Comparison of ENCODE assay signal across 9 mouse cellular contexts in the genomic region with DNA sequence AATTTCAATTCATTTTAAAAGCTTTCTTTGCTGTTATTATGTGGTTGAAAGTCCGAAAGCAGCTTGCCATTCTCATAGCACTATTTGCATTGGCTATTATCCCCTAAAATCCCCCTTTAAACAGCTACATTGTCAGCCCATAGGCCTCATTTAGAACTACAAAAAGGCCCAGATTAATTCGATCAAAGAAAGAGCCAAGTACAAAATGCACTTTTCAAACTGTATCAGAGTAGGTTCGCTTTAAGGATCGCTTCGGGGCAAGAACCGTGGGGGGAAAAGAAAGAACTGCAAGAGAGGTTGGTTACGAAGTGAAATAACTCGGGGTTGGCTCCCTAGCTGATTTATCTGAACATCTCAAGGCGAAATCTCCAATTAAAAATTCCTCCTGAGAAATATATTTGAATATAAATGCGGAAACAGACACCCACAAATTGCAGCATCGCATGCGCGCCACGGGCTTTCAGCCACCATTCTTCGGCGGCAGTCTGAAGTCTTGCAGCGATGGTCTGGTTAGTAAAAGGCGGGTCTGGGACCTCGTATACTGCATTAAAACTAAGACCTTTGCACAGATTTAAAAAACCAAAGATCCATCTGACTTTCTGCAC. TPM values are rescaled to one million over a fixed set of nuclear protein-coding genes. Genes with fewer than 3 reads are reported as not detected.
DNase-seq lines count a peak whose midpoint lies in the region; ATAC-seq and TF ChIP-seq lines count a peak whose summit lies in the region.
"Had no signal": no experiment of that assay in that cellular context is flagged by ENCODE, and none has a peak within 500 bp of the region (broad histone marks: within the 10 kb centered on the region; RNA-seq: fewer than 3 reads in every experiment).

No protein-coding gene starts in this region.

- H3K9ac ChIP-seq in hindbrain, postnatal 0 days (replicated peaks; ENCODE audit: low read length): peak overlapping the region; percentile 43; the same call in 1 of the 2 replicates
- H3K9ac ChIP-seq in midbrain, embryonic 14.5 days (replicated peaks; ENCODE audit: low read length): peak overlapping the region; percentile 61

- peak; percentile 28 to 43 for DNase-seq in cerebellum, postnatal 14 days
- peak; percentile 24 for DNase-seq in thymus, adult 2 months
- no peak for DNase-seq in thymus, postnatal 10 days (ENCODE audit: low spot score in 2 of 2)
- peak; percentile 61 for DNase-seq in hindbrain, postnatal 0 days (ENCODE audit: low spot score)
- DNase-seq in midbrain, embryonic 14.5 days: peak; percentile 80
- no peak for DNase-seq in ovary, adult 18-20 months (ENCODE audit: low spot score)

- H3K4me1 ChIP-seq in thymus, adult 2 months (replicated peaks; ENCODE audit: control insufficient read depth, insufficient read depth, low read length): peaks cover 6% of the 10 kb centered on the region; the same call in 1 of the 2 replicates
- no peaks in the 10 kb centered on the region; the same call in 1 of the 2 replicates for H3K4me1 ChIP-seq in hindbrain, postnatal 0 days (ENCODE audit: insufficient read depth, low read length)
- 0 out of 2 replicates have a peak, but pooled peaks cover 10% of the 10 kb centered on the region for H3K4me1 ChIP-seq in midbrain, embryonic 14.5 days (ENCODE audit: control insufficient read depth, insufficient read depth, low read length)

- TF ChIP-seq POLR2A in thymus, adult 2 months (IDR thresholded peaks at IDR 0.05; ENCODE audit: control insufficient read depth, extremely low read depth, insufficient read depth, low read length, poor library complexity): no peak

- TF ChIP-seq CTCF in thymus, adult 2 months (IDR thresholded peaks at IDR 0.05; ENCODE audit: borderline replicate concordance, control insufficient read depth, extremely low read depth, insufficient read depth, low read length, poor library complexity): no peak
- no peak for TF ChIP-seq CTCF in hindbrain, postnatal 0 days (IDR thresholded peaks at IDR 0.05; ENCODE audit: low read depth)

- no peaks in the 10 kb centered on the region for H3K36me3 ChIP-seq in thymus, adult 2 months (ENCODE audit: control insufficient read depth, insufficient read depth, low read length)
- no peaks in the 10 kb centered on the region for H3K36me3 ChIP-seq in hindbrain, postnatal 0 days (ENCODE audit: insufficient read depth, low read length)
- no peaks in the 10 kb centered on the region for H3K36me3 ChIP-seq in midbrain, embryonic 14.5 days (ENCODE audit: control insufficient read depth, insufficient read depth, low read length)

- H3K27me3 ChIP-seq in thymus, adult 2 months (ENCODE audit: control insufficient read depth, insufficient read depth, low read length): no peaks in the 10 kb centered on the region
- no peaks in the 10 kb centered on the region for H3K27me3 ChIP-seq in hindbrain, postnatal 0 days (ENCODE audit: insufficient read depth, low read length)
- no peaks in the 10 kb centered on the region for H3K27me3 ChIP-seq in midbrain, embryonic 14.5 days (ENCODE audit: control insufficient read depth, insufficient read depth, low read length)

- H3K27ac ChIP-seq in thymus, adult 2 months (ENCODE audit: control insufficient read depth, insufficient read depth, low read length): no peak overlapping the region
- H3K27ac ChIP-seq in hindbrain, postnatal 0 days: no peak overlapping the region; the same call in 1 of the 2 replicates
- peak overlapping the region; percentile 86 for H3K27ac ChIP-seq in midbrain, embryonic 14.5 days (replicated peaks; ENCODE audit: low read depth, low read length)

- H3K9me3 ChIP-seq in hindbrain, postnatal 0 days (ENCODE audit: low read length): no peaks in the 10 kb centered on the region
- no peaks in the 10 kb centered on the region for H3K9me3 ChIP-seq in midbrain, embryonic 14.5 days (ENCODE audit: control insufficient read depth, low read length)

- WGBS in thymus, adult 2 months: 4% methylated on average over 19 of the region's 19 CpGs
- 2% methylated on average over 19 of the region's 19 CpGs for WGBS in hindbrain, postnatal 0 days
- WGBS in midbrain, embryonic 14.5 days: under 1% methylated on average over 19 of the region's 19 CpGs

- H3K4me3 ChIP-seq in thymus, adult 2 months (ENCODE audit: control insufficient read depth, insufficient read depth, low read length): peak overlapping the region; percentile 13
- H3K4me3 ChIP-seq in hindbrain, postnatal 0 days (ENCODE audit: low read length): peak overlapping the region; percentile 47
- peak overlapping the region; percentile 47 for H3K4me3 ChIP-seq in midbrain, embryonic 14.5 days (replicated peaks; ENCODE audit: low read depth, low read length)

- ATAC-seq in cerebellum, adult (ENCODE audit: insufficient number of reproducible peaks, low FRiP score, low TSS enrichment): no peak
- ATAC-seq in hindbrain, postnatal 0 days: no peak
- peak; percentile 51; the same call in 1 of the 2 replicates for ATAC-seq in midbrain, embryonic 14.5 days (ENCODE audit: low FRiP score, low TSS enrichment)
- ATAC-seq in activated CD4-positive, CD25-positive, alpha-beta regulatory T cell, adult 4 months: no peak

- peak overlapping the region; percentile 94 for H3K4me2 ChIP-seq in hindbrain, postnatal 0 days (ENCODE audit: low read depth, low read length)
- H3K4me2 ChIP-seq in midbrain, embryonic 14.5 days (ENCODE audit: low read length): peak overlapping the region; percentile 80

RNA-seq across cellular contexts. Expression of a gene that starts 0.8 kb away (rescaled TPM):
- polyA plus RNA-seq in thymus, adult 2 months (2012; rRNA removed): 8.5 and 10.8 TPM in 2 replicates
- 14.5 and 18.4 TPM in 2 replicates for total RNA-seq in hindbrain, postnatal 0 days (2014; rRNA removed)
- polyA plus RNA-seq in hindbrain, postnatal 0 days (2015; fragmentation: Nextera tagmentation; extraction: Ambion mirVana): 21.4 and 21.8 TPM in 2 replicates
- polyA plus RNA-seq in midbrain, embryonic 14.5 days (2014; fragmentation: Nextera tagmentation; extraction: Ambion mirVana): 27.1 and 27.5 TPM in 2 replicates
- 10 to 100 TPM; 25.2 to 29.9 TPM for polyA plus RNA-seq in activated CD4-positive, CD25-positive, alpha-beta regulatory T cell, adult 4 months (2017; shearing (Covaris generic))

RNA-seq across cellular contexts. Expression of a gene that starts 26.4 kb away (rescaled TPM):
- 595 and 682 TPM in 2 replicates for polyA plus RNA-seq in thymus, adult 2 months (2012; rRNA removed)
- 397 and 402 TPM in 2 replicates for total RNA-seq in hindbrain, postnatal 0 days (2014; rRNA removed)
- 458 and 482 TPM in 2 replicates for polyA plus RNA-seq in hindbrain, postnatal 0 days (2015; fragmentation: Nextera tagmentation; extraction: Ambion mirVana)
- 390 and 430 TPM in 2 replicates for polyA plus RNA-seq in midbrain, embryonic 14.5 days (2014; fragmentation: Nextera tagmentation; extraction: Ambion mirVana)
- 10 to 100 TPM; 57.7 to 57.8 TPM for polyA plus RNA-seq in activated CD4-positive, CD25-positive, alpha-beta regulatory T cell, adult 4 months (2017; shearing (Covaris generic))

RNA-seq across cellular contexts. Expression of a gene that starts 30.6 kb away (rescaled TPM):
- 0.19 TPM in 1 of 2 replicates, not detected in the other for polyA plus RNA-seq in thymus, adult 2 months (2012; rRNA removed)
- total RNA-seq in hindbrain, postnatal 0 days (2014; rRNA removed): not detected in 2 replicates
- polyA plus RNA-seq in hindbrain, postnatal 0 days (2015; fragmentation: Nextera tagmentation; extraction: Ambion mirVana): not detected in 2 replicates
- polyA plus RNA-seq in midbrain, embryonic 14.5 days (2014; fragmentation: Nextera tagmentation; extraction: Ambion mirVana): not detected in 2 replicates
- polyA plus RNA-seq in activated CD4-positive, CD25-positive, alpha-beta regulatory T cell, adult 4 months (2017; shearing (Covaris generic)): not detected
- polyA plus RNA-seq: C2C12 had no signal

RNA-seq across cellular contexts. Expression of a gene that starts 31.2 kb away (rescaled TPM):
- 9.3 and 10.6 TPM in 2 replicates for polyA plus RNA-seq in thymus, adult 2 months (2012; rRNA removed)
- total RNA-seq in hindbrain, postnatal 0 days (2014; rRNA removed): 15.7 and 20.2 TPM in 2 replicates
- 7.7 and 8.7 TPM in 2 replicates for polyA plus RNA-seq in hindbrain, postnatal 0 days (2015; fragmentation: Nextera tagmentation; extraction: Ambion mirVana)
- polyA plus RNA-seq in midbrain, embryonic 14.5 days (2014; fragmentation: Nextera tagmentation; extraction: Ambion mirVana): 8.4 and 9.5 TPM in 2 replicates
- 1 to 10 TPM; 5.9 to 8.0 TPM for polyA plus RNA-seq in activated CD4-positive, CD25-positive, alpha-beta regulatory T cell, adult 4 months (2017; shearing (Covaris generic))

RNA-seq across cellular contexts. Expression of a gene that starts 52.2 kb away (rescaled TPM):
- polyA plus RNA-seq in thymus, adult 2 months (2012; rRNA removed): not detected in 2 replicates
- total RNA-seq in hindbrain, postnatal 0 days (2014; rRNA removed): not detected in 2 replicates
- polyA plus RNA-seq in hindbrain, postnatal 0 days (2015; fragmentation: Nextera tagmentation; extraction: Ambion mirVana): 0.20 and 0.23 TPM in 2 replicates
- not detected in 2 replicates for polyA plus RNA-seq in midbrain, embryonic 14.5 days (2014; fragmentation: Nextera tagmentation; extraction: Ambion mirVana)
- not detected for polyA plus RNA-seq in activated CD4-positive, CD25-positive, alpha-beta regulatory T cell, adult 4 months (2017; shearing (Covaris generic))
- polyA plus RNA-seq: C2C12 had no signal

Comparison
In these comparisons a context has a peak if more than half of its experiments do, and no peak if none do; other contexts are left out.
1. DNase-seq: peak in cerebellum, postnatal 14 days (2 of 2), thymus, adult 2 months (single experiment), hindbrain, postnatal 0 days (single experiment) and midbrain, embryonic 14.5 days (single experiment); none in thymus, postnatal 10 days (0 of 2) and ovary, adult 18-20 months (single experiment).
2. Peak in every context shown above with its lines, with median percentiles within 50 percentile points of each other: H3K4me3 ChIP-seq.